Mouse (Mus musculus): ENCODE measurements around the gene Neurod1. TPM values are rescaled to one million over a fixed set of nuclear protein-coding genes. Genes with fewer than 3 reads are reported as not detected.

Neurod1 gene
- polyA plus RNA-seq (2014; fragmentation: Nextera tagmentation; extraction: Ambion mirVana), result 43.4 TPM in 2 replicates

DNA sequence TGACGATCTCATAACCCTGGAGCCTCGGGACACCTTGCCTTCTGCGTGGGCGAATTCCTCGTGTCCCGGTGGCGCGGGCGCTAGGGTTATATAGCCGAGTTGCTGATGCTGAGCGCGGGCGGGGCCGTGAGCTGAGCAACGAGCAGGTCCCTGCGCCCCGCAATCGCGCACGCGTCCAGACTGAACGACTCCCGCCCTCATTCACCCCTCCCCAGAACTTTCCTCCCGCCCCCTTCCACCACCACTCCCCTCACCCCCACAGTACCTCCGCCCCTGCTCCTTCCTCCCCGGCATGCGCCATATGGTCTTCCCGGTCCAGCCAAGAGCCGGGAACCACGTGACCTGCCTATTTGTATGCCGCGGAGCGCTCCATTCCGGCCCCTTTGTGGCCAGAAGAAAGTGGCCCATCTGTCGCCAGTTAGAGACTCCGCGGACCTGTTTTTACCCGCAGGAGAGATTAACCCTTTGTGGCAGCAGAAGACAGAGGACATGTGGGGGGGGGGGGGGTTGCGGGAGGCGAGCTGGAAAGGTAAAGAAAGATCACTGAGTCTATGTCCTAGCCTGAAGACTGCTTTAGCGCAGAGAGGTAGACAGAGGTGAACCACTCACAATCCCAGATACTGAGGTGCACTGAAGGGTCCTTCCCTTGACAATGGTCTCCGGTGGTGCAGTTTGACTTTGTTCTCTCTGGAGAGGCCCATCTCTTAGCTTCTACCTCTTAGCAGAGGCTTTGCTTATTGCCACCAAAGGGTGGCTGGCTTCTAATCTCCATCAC lies at the start of gene Neurod1, which contains the start of gene Cerkl:
Gene Neurod1, minus strand, starts transcription at position 177 of the 775 bp plus-strand sequence.
Gene Cerkl, minus strand, starts transcription at position 211 of the 775 bp plus-strand sequence.
- ATAC-seq (ENCODE audit: low FRiP score) (peak; percentile 90), DNase-seq (ENCODE audit: low spot score, missing footprints) (peak; percentile 95)
- Histone ChIP-seq H3K27ac (ENCODE audit: low read depth, low read length) (no peak within 1 kb of the TSS; the same call in 1 of the 2 replicates), H3K27me3 (ENCODE audit: control insufficient read depth, insufficient read depth, low read length) (peaks cover 67% of the 10 kb centered on the region), H3K9ac (ENCODE audit: low read length) (peak within 1 kb of the TSS; percentile 62), H3K9me3 (ENCODE audit: control insufficient read depth, low read length) (no peaks in the 10 kb centered on the region), H3K4me2 (peak within 1 kb of the TSS; percentile 57), H3K4me1 (ENCODE audit: control insufficient read depth, insufficient read depth, low read length) (peaks cover 30% of the 10 kb centered on the region), H3K36me3 (ENCODE audit: control insufficient read depth, insufficient read depth, low read length) (no peaks in the 10 kb centered on the region), H3K4me3 (ENCODE audit: low read depth, low read length) (peak within 1 kb of the TSS; percentile 43)
- WGBS, result under 1% methylated on average over 42 of the region's 42 CpGs

DNA sequence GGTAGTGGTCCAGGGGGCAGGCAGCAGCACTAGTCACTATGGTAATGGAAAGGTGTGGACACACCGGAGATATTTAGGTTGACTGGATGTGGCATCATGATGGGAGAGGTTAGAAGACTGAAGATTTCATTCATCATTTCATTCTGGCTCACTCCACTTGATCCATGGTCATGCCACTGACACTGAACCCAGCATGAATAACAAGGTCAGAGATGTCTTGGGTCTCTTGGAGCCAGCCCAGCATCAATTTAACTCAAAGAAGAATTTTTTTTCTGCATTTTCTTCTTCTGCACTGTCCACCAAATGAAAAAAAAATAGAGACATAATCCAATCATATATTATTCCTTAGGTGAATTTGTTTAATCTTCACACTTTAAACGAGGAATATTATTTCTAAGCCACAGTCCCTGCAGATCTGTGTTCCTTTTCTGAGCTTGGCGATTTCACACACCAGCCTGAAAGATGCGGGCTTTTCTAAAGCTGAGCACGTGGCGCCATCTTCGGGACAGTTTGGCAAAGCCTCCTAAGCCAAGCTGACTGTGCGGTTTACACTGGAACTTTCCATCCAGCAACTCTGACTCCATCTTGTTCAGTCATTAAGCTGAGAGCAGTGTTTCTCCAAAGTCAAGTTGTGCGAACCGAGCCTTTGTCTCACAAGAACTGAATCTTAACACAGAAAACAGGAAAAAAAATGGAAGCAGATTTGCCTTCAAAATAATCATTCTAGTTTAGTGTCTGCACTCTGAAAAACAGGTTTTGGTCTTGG lies 42.6 kb upstream of the Neurod1 start:
- H3K4me3 ChIP-seq (ENCODE audit: low read depth, low read length), result no peak overlapping the region
- DNase-seq (ENCODE audit: low spot score, missing footprints), result peak; percentile 97
- no peaks in the 10 kb centered on the region for H3K27me3 ChIP-seq (ENCODE audit: control insufficient read depth, insufficient read depth, low read length)
- H3K9ac ChIP-seq (ENCODE audit: low read length), result no peak overlapping the region
- ATAC-seq (ENCODE audit: low FRiP score), result peak; percentile 68
- WGBS, result 26% methylated on average over 10 of the region's 10 CpGs
- no peak overlapping the region for H3K27ac ChIP-seq (ENCODE audit: low read depth, low read length)
- no peaks in the 10 kb centered on the region for H3K4me1 ChIP-seq (ENCODE audit: control insufficient read depth, insufficient read depth, low read length)
- H3K9me3 ChIP-seq (ENCODE audit: control insufficient read depth, low read length), result no peaks in the 10 kb centered on the region
- no peaks in the 10 kb centered on the region for H3K36me3 ChIP-seq (ENCODE audit: control insufficient read depth, insufficient read depth, low read length)
- no peak overlapping the region for H3K4me2 ChIP-seq

GRCm38 (mm10) chr2:79485127-79485526 lies 28.6 kb upstream of the Neurod1 start:
- Histone ChIP-seq H3K27me3 (ENCODE audit: control insufficient read depth, insufficient read depth, low read length) (no peaks in the 10 kb centered on the region), H3K27ac (ENCODE audit: low read depth, low read length) (no peak overlapping the region), H3K9ac (ENCODE audit: low read length) (no peak overlapping the region), H3K9me3 (ENCODE audit: control insufficient read depth, low read length) (no peaks in the 10 kb centered on the region), H3K4me1 (ENCODE audit: control insufficient read depth, insufficient read depth, low read length) (no peaks in the 10 kb centered on the region), H3K4me3 (ENCODE audit: low read depth, low read length) (no peak overlapping the region), H3K4me2 (no peak overlapping the region), H3K36me3 (ENCODE audit: control insufficient read depth, insufficient read depth, low read length) (no peaks in the 10 kb centered on the region)
- DNase-seq (ENCODE audit: low spot score, missing footprints) (peak; percentile 44), ATAC-seq (ENCODE audit: low FRiP score) (no peak)
- 72% methylated on average over 3 of the region's 3 CpGs for WGBS

- H3K4me2 ChIP-seq, result no peak overlapping the region
- ATAC-seq (ENCODE audit: low FRiP score), result no peak
- H3K9ac ChIP-seq (ENCODE audit: low read length), result no peak overlapping the region
- H3K36me3 ChIP-seq (ENCODE audit: control insufficient read depth, insufficient read depth, low read length), result no peaks in the 10 kb centered on the region
- 89% methylated on average over 2 of the region's 2 CpGs for WGBS
- no peaks in the 10 kb centered on the region for H3K9me3 ChIP-seq (ENCODE audit: control insufficient read depth, low read length)
- no peak overlapping the region for H3K27ac ChIP-seq (ENCODE audit: low read depth, low read length)
- no peaks in the 10 kb centered on the region for H3K27me3 ChIP-seq (ENCODE audit: control insufficient read depth, insufficient read depth, low read length)
- DNase-seq (ENCODE audit: low spot score, missing footprints), result no peak
- no peaks in the 10 kb centered on the region for H3K4me1 ChIP-seq (ENCODE audit: control insufficient read depth, insufficient read depth, low read length)
- no peak overlapping the region for H3K4me3 ChIP-seq (ENCODE audit: low read depth, low read length)
These were observed 26.0 kb upstream of the Neurod1 start for GRCm38 (mm10) chr2:79482511-79482910.

GRCm38 (mm10) chr2:79462411-79462810 lies 5.9 kb upstream of the Neurod1 start:
- Histone ChIP-seq H3K27ac (ENCODE audit: low read depth, low read length) (no peak overlapping the region), H3K4me3 (ENCODE audit: low read depth, low read length) (no peak overlapping the region), H3K9me3 (ENCODE audit: control insufficient read depth, low read length) (no peaks in the 10 kb centered on the region), H3K9ac (ENCODE audit: low read length) (no peak overlapping the region), H3K4me2 (no peak overlapping the region), H3K27me3 (ENCODE audit: control insufficient read depth, insufficient read depth, low read length) (peaks cover 35% of the 10 kb centered on the region), H3K4me1 (ENCODE audit: control insufficient read depth, insufficient read depth, low read length) (peaks cover 20% of the 10 kb centered on the region), H3K36me3 (ENCODE audit: control insufficient read depth, insufficient read depth, low read length) (no peaks in the 10 kb centered on the region)
- 93% methylated on average over 4 of the region's 4 CpGs for WGBS
- ATAC-seq (ENCODE audit: low FRiP score) (no peak), DNase-seq (ENCODE audit: low spot score, missing footprints) (peak; percentile 14)

GRCm38 (mm10) chr2:79461861-79462260 lies 5.3 kb upstream of the Neurod1 start:
- no peaks in the 10 kb centered on the region for H3K36me3 ChIP-seq (ENCODE audit: control insufficient read depth, insufficient read depth, low read length)
- no peak overlapping the region for H3K27ac ChIP-seq (ENCODE audit: low read depth, low read length)
- WGBS, result 84% methylated on average over 2 of the region's 2 CpGs
- H3K4me2 ChIP-seq, result no peak overlapping the region
- H3K9me3 ChIP-seq (ENCODE audit: control insufficient read depth, low read length), result no peaks in the 10 kb centered on the region
- H3K9ac ChIP-seq (ENCODE audit: low read length), result no peak overlapping the region
- H3K4me3 ChIP-seq (ENCODE audit: low read depth, low read length), result no peak overlapping the region
- peaks cover 39% of the 10 kb centered on the region for H3K27me3 ChIP-seq (ENCODE audit: control insufficient read depth, insufficient read depth, low read length)
- DNase-seq (ENCODE audit: low spot score, missing footprints), result peak; percentile 26
- ATAC-seq (ENCODE audit: low FRiP score), result no peak
- peaks cover 25% of the 10 kb centered on the region for H3K4me1 ChIP-seq (ENCODE audit: control insufficient read depth, insufficient read depth, low read length)

DNA sequence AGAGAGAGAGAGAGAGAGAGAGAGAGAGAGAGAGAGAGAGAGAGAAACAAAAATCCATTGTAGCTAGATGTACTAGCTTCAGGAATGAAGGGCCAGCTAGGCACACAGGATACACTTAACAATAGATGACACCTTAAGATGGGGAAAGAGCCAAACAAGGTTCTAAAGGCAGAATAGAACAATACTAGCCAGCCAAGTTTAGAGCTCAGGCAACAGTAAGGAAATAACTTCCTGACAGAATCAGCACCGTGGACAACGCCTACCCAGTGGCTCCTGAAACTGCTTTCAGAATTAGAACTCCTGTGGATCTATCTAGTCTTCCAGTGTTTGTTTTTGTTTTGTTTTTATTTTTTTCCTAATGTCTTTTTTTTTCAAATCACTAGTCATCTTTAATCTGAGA lies 4.0 kb upstream of the Neurod1 start:
- no peak overlapping the region for H3K4me3 ChIP-seq (ENCODE audit: low read depth, low read length)
- H3K4me2 ChIP-seq, result no peak overlapping the region
- H3K27me3 ChIP-seq (ENCODE audit: control insufficient read depth, insufficient read depth, low read length), result peaks cover 48% of the 10 kb centered on the region
- no peaks in the 10 kb centered on the region for H3K9me3 ChIP-seq (ENCODE audit: control insufficient read depth, low read length)
- DNase-seq (ENCODE audit: low spot score, missing footprints) (peak; percentile 90), ATAC-seq (ENCODE audit: low FRiP score) (no peak)
- H3K36me3 ChIP-seq (ENCODE audit: control insufficient read depth, insufficient read depth, low read length), result no peaks in the 10 kb centered on the region
- peaks cover 25% of the 10 kb centered on the region for H3K4me1 ChIP-seq (ENCODE audit: control insufficient read depth, insufficient read depth, low read length)
- 0% methylated on average over 2 of the region's 2 CpGs for WGBS
- H3K9ac ChIP-seq (ENCODE audit: low read length), result no peak overlapping the region
- H3K27ac ChIP-seq (ENCODE audit: low read depth, low read length), result no peak overlapping the region

DNA sequence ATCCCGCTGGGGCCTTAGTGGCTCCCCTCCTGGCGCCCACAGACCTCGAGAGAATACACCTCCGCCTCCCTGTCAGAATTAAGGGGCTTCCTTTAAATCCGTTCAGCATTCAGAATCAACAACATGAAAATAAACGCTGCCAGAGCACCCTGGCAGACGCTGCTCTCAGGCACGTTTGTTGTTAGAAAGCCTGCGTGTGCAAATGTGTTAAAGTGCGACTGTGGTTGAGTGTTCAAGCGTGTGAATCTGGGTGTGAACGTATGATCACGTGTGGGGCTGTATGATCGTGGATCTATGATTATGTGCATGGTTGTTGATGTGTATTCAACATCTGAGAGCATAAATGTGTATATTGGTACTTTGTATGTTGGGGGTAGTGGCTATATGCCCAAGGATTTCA lies 3.6 kb upstream of the Neurod1 start:
- H3K27ac ChIP-seq (ENCODE audit: low read depth, low read length), result peak overlapping the region; percentile 73; the same call in 1 of the 2 replicates
- H3K36me3 ChIP-seq (ENCODE audit: control insufficient read depth, insufficient read depth, low read length), result no peaks in the 10 kb centered on the region
- WGBS, result 6% methylated on average over 14 of the region's 14 CpGs
- ATAC-seq (ENCODE audit: low FRiP score) (no peak), DNase-seq (ENCODE audit: low spot score, missing footprints) (peak; percentile 91)
- H3K9me3 ChIP-seq (ENCODE audit: control insufficient read depth, low read length), result no peaks in the 10 kb centered on the region
- peak overlapping the region; percentile 9; the same call in 1 of the 2 replicates for H3K4me3 ChIP-seq (ENCODE audit: low read depth, low read length)
- H3K9ac ChIP-seq (ENCODE audit: low read length), result peak overlapping the region; percentile 22; the same call in 1 of the 2 replicates
- peaks cover 53% of the 10 kb centered on the region for H3K27me3 ChIP-seq (ENCODE audit: control insufficient read depth, insufficient read depth, low read length)
- H3K4me2 ChIP-seq, result peak overlapping the region; percentile 45
- peaks cover 26% of the 10 kb centered on the region for H3K4me1 ChIP-seq (ENCODE audit: control insufficient read depth, insufficient read depth, low read length)
